Mouse (Mus musculus) cerebellum, adult 18-20 months (tissue): ENCODE measurements around the gene Lrrc8b.

Experiments
- DNase-seq, 2 experiments: peaks; one replicate each; pipeline ENCODE4 v3.0.0; 2021

Gene Lrrc8b

GRCm38 (mm10) chr5:105415198-105415791 is at the start of gene Lrrc8b:
TSS of gene Lrrc8b (plus strand) at chr5:105415775.
- DNase-seq: peak; percentile 84 to 90

DNA sequence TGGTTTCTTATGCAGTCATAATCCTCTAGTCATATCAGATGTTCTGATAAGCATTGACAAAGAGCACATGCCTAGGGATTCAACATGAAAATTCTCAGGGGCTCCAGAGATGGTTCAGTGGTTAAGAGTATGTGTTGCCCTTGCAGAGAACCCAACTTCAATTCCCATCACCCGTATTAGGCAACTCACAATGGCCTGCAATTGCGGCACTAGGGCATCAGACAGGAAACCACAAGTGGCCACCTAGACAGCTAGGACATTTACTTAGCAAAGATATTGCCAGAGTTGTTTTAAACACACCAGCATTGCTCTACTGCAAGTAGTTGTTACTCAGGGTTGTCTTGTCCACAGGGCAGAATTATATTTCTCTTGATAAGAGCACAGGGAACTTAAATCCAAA is 34.1 kb upstream of the Lrrc8b start:
- DNase-seq: no peak

DNA sequence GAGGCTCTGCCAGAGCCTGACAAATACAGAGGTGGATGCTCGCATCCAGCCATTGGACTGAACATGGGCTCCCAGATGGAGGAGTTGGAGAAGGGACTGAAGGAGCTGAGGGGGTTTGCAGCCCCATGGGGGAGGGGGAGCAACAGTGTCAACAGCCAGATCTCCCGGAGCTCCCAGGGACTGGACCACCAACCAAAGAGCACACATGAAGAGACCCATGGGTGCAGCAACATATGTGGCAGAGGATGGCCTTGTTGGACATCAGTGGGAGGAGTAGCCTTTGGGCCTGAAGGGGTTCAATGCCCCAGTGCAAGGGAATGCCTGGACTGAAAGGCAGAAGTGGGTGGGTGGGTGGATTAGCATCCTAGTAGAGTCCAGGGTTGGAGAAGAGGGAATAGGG is 25.2 kb upstream of the Lrrc8b start:
- no peak for DNase-seq

DNA sequence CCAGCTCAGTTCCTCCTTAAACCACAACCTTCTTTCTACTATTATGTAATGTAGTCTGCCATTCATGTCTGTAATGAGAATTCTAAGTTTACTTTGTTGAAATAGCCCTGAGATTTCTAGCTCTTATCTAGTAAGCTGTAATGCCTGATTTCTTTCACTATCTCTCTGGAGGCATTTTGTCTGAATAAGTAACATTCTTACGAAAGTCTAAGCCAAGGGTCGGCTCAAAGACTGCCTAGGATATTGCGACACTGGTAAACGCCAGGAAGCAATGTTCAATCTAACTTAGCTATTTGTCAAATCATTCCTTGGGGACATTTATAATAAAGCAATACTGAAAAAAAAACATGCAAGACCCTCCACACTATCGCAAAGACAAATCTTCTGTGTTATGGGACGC is 21.8 kb upstream of the Lrrc8b start:
- no peak for DNase-seq

- DNase-seq: no peak
These were observed 20.4 kb upstream of the Lrrc8b start for GRCm38 (mm10) chr5:105395188-105395587.

- DNase-seq: no peak
These were observed 16.6 kb upstream of the Lrrc8b start for GRCm38 (mm10) chr5:105398966-105399365.

- peak; percentile 66 to 80 for DNase-seq
These were observed 15.7 kb upstream of the Lrrc8b start for GRCm38 (mm10) chr5:105399631-105400423.

DNA sequence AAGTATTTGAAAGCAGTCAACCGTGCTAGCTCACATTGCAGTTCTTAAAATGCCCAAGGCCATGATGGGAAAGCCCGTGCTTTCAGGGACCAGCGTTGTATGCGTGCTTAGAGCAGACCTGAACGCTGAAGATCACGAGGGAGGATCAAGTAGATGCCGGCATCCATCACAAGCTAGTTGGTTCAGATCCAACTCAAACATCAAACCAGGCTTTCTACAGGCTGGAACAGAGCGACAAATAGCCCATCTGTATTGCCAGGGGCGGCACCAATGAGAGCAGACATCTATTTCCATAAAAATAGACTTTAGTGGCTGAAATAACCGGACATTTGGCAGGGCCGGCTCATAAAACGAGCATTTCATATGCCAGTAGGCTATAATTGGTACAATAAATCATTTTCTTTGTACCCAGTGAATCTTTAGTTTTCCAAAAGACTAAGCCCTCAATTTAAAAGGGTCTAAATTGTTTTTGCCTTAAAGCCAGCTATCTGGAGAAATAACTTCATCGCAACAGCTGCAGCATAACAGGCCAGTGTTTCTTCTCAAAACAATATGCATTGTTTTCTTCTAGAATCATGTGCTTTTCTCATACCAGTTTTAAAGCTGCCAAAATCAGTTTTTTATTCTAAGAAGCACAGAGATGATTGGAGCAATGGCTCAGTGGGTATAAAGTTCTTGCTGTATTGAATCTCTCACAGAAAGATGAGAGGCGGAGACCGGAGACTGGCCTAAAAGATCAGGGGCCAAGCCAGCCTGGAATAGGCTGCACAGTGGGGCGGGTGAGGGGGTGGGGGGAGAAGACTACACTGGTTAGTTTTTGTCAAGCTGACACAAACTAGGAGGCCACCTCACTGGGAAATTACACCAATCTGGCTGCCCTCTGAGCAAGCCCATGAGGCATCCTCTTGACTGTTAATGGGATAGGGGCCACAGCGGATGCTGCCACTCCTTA is 14.9 kb upstream of the Lrrc8b start:
- peak in 1 of 2 experiments; percentile 32 for DNase-seq

GRCm38 (mm10) chr5:105401536-105401935 is 14.0 kb upstream of the Lrrc8b start:
- no peak for DNase-seq

DNA sequence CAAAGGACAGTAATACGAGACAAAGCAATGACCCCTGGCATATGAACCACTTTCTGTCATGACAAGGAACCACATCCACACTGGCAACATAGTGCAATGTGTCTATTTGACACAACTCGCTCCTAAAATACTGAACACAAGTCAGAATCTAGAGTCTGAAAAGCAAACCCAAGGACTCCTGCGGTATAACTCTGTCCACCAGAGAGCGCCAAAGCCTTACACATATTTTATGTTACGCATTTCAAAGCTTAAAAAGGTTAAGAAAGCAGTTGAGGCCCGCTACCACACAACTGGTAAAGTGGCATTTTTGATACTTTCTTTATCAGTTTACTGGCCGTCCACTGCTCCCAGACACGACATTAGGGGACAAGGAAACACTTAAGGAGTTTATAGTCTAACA is 10.6 kb upstream of the Lrrc8b start:
- DNase-seq: peak; percentile 67 to 82

DNA sequence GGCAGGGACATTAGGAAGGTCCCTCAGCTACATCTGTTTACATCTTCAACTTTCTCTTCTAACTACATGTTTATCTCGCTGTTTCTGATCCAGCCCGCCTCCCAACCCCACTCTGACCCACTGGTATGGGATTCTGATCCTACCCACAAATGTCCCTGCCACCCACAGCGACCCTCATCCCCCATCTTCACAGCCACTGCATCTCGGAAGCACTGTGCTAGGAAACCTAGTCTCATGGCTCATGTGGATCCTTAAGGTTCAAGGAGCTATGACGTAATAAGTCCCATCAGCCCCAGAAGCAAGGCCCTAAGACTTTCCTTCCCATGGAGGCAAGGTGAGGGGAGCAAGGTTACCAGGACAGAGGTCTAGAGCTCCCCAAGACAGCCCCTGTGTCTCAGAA is 7.9 kb upstream of the Lrrc8b start:
- no peak for DNase-seq

- DNase-seq: no peak
These were observed 6.5 kb upstream of the Lrrc8b start for GRCm38 (mm10) chr5:105409092-105409491.

GRCm38 (mm10) chr5:105410521-105411293 is 4.9 kb upstream of the Lrrc8b start:
- no peak for DNase-seq

- no peak for DNase-seq
These were observed 4.3 kb upstream of the Lrrc8b start for GRCm38 (mm10) chr5:105411294-105411570.

DNA sequence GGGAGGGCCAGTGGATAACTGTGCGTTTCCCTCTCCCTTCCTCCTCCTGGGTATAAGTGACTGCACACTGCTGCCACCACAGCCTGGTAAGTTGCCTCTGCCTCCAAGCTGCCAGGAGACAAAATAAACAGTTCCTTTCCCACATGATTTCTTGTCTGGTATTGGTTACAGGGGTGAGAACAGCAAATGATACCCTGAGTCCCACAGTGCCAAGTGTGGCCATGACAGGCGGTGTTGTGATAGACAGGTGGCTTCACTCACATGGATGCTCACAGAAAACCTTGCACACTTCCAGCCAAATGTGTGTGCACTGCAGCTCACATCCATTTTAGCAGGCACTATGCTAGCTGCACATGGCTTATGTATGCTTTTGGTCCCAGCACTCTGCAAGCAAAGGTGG is 3.8 kb upstream of the Lrrc8b start:
- DNase-seq: no peak

DNA sequence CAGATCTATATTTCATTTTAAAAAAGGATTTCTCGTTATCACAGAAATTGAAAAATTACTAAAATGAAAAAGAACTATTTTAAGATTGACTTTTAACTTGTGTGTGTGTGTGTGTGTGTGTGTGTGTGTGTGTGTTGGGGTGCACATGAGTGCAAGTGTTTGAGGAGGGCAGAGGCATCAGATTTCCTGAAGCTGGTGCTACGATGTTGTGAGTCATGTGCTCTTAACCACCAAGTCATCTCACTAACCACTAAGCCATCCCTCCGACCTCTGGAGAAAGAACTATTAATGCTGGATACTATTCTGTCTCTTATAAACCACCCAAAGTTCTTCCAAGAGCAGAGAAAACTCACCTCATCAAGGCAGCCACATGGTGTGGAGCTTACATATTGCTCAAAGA is 2.9 kb upstream of the Lrrc8b start:
- DNase-seq: no peak

DNA sequence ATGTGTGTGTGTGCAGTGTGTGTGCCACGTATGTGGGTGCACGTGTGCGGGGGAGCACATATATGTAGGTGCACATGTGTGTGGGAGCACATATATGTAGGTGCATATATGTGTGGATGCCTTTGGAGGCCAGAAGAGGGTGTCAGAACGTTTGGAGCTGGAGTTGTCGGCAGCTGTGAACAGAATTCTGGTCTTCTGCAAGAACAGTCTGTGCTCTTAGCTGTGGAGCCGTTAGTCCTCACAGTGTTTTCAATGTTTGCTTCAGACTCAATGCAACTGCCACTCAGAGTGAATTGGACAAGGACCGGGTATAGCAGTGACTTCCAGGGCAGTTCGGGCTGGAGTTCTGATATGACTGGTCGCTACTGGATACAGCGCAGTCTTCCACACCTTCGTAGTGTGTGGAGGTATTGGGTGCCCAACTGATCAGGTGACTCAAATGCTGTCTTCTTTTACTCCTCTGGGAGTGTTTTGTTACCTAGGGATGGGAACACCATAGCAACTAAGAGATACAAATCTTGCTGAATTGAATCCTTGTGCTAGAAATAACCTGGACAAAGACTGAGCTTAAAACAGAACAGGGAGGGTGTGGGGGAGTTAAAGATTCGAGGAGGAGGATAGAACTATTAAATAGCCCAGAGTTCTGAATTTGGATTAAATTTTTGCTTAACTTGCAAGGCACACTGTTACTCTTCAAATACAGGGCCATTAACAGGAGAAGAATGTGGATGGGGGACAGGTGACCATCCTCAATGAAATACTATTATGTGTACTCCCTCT is 1.0 kb upstream of the Lrrc8b start:
- no peak for DNase-seq

GRCm38 (mm10) chr5:105415951-105416675 is 538 bp downstream of the Lrrc8b start:
- peak in 1 of 2 experiments; percentile 46 for DNase-seq

DNA sequence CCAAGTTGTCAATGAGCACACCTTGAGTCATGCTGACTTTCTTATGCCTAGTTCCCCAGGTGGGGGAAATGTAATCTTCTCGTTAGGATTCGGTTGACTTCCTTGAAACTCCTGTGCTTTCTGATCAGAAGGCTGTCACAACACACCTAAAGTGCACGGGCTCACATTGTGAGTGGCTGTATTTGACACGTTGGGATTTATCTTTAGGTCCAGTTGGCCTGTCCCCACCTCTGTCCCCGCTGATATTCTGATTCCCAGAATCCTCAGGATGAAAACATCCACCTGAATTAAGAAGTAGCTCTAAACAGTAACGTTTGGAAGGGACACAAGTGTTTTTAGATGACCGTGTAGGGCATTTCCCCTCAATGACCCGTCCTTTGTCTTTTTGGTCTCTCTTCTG is 1.6 kb downstream of the Lrrc8b start:
- no peak for DNase-seq

DNA sequence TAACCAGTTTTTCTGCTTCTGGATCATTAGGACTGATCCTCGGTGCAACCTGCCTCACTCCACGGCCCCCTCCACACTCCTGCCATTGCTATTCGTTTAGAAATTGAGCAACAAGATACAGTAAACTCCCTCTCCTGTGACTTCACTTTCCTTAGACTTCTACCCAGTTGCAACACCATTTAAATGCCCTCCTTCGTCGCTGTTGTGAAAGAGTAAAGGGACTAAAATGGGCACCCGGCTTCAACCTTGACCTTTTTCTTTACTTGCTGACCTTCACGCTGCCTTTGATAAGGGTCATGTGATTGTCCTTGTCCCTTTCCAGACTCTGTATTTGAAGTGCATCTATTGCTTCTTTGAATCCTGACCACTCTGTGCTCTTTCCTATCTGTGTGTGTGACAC is 2.8 kb downstream of the Lrrc8b start:
- no peak for DNase-seq

DNA sequence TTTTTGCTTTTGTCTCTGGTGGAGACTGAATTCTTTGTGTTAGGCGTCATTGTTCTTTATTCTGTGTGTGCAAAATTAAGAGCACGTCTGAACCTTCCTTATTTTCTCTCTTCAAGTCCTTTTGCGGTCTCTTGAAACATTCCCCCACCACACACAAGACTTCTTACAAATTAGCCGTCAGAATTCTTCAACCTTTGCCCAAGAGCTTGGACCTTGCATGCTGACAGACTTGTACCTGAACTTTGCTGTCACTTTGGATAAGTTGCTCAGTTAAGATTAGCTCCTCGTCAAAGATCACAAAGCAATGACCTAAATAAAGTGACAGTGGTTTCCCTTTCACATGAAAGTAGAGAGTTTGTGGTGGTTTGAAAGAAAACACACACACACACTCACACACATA is 3.3 kb downstream of the Lrrc8b start:
- no peak for DNase-seq
